Mouse (Mus musculus): ENCODE results near the gene Hps4.

DNA sequence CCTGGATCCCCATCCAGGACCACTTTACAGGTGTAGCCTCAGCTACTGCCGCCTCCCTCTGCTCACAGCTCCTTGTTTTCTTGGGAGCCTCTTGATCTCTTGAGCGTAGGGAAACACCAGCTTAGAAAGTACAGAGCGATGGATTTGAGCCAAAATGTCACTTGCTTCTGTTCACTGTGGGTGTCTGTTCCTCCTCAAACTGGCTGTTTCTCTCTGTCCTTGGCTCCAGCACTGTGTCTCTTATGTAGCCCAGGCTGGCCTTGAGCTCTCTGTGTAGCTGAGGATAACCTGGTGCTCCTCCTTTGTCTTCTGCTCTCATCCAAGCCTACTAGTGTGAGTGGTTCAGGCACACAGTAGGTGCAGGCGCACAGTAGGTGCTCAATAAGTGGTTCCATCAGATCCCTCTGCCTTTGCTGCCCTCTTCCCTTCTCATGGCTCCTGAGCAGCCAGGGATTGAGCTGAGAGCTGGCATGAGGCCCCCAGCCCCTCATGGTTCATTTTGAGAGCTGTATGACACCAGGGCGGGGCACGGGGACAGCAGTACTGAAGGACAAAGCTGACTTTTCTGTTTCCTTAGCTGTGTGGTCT is 42.1 kb upstream of the Hps4 start:
- TF ChIP-seq CTCF (conservative IDR thresholded peaks at IDR 0.05; ENCODE audit: insufficient read depth, insufficient read length, low read depth, low read length), result no peak
- no peak for TF ChIP-seq POLR2A (IDR thresholded peaks at IDR 0.05; ENCODE audit: low read depth, low read length)

All from kidney, adult 2 months (tissue).